Mouse (Mus musculus) ES-Bruce4 (cell line): ENCODE results near the gene Pde1c.

Source experiments
- CTCF ChIP-seq: IDR thresholded peaks from one replicate; pipeline ENCODE4 v1.8.1; 2011; ENCODE audit warnings: low read depth, low read length
- EP300 ChIP-seq: IDR thresholded peaks from 2 replicates; pipeline ENCODE4 v1.6.1; 2011; ENCODE audit warnings: low read depth, low read length; ENCODE audit not compliant: insufficient read depth
- POLR2A ChIP-seq: IDR thresholded peaks from one replicate; pipeline ENCODE4 v1.8.1; 2011; ENCODE audit warnings: low read length; ENCODE audit not compliant: insufficient read depth

DNA sequence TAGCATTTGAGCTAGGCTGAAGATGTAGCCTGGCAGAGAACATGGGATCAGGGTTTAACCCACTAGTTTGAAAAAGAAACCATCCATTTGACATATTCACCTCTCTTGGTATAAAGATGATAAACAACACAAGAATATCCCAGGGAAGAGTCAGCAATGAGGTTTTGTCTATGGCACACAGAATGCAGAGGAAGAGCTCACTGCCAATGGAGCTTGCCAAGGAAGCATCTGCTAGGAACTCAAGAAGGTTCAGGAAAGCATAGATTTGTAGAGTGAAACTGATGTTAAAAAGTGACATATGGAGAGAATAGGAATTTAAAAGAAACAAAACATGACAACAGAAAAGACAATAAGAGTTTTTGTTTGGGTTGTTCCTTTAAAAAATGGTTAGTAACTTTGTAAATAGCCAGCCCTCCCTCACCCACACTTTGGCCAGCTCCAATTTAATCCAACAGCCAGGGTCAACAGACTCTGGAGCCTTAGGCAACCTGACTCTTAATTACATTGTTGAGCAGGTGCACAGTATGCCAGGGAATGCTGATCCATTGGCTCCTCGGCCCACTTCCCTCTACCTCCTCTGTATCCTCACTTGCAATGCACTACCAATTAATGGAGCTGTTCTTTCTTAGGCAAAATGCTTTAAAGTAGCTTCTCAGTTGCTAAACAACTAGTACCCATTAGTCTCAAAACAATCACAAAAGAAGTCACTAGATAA, 377.3 kb downstream of the Pde1c start:
- no peak for TF ChIP-seq CTCF
- no peak for TF ChIP-seq POLR2A
- TF ChIP-seq EP300 = no peak
